Mouse (Mus musculus) erythroblast, embryonic 14.5 days (primary cell): ENCODE measurements around the gene Rdh16. TPM values are rescaled to one million over a fixed set of nuclear protein-coding genes. Genes with fewer than 3 reads are reported as not detected.
"Not testable (repeated sequence)": the region's sequence is repeated elsewhere in the genome, so short reads cannot be mapped to it uniquely, and the experiment has no call there.

ENCODE experiments used
- H3K27me3 ChIP-seq: 2 replicates; pipeline ENCODE4 v1.6.1; 2012; ENCODE audit warnings: inconsistent platforms; ENCODE audit not compliant: control insufficient read depth
- H3K36me3 ChIP-seq: 2 replicates; pipeline ENCODE4 v1.6.1; 2012; ENCODE audit warnings: mild to moderate bottlenecking, inconsistent platforms; ENCODE audit not compliant: control insufficient read depth
- H3K4me1 ChIP-seq: 2 replicates; pipeline ENCODE4 v1.6.1; 2012; ENCODE audit warnings: inconsistent platforms; ENCODE audit not compliant: control insufficient read depth
- H3K4me3 ChIP-seq: replicated peaks from 2 replicates; pipeline ENCODE3; 2012; ENCODE audit warnings: moderate library complexity, mild to moderate bottlenecking, inconsistent platforms
- H3K9me3 ChIP-seq: 2 replicates; pipeline ENCODE4 v1.6.1; 2012; ENCODE audit warnings: low read length, inconsistent platforms, mixed read lengths; ENCODE audit not compliant: control insufficient read depth
- GATA1 ChIP-seq: IDR thresholded peaks from 2 replicates; pipeline ENCODE4 v1.6.1; 2012; ENCODE audit warnings: low read length, inconsistent platforms, mixed read lengths
- TAL1 ChIP-seq: IDR thresholded peaks from 3 replicates; pipeline ENCODE4 v1.6.1; 2012; ENCODE audit warnings: low read length, inconsistent platforms, mixed read lengths
- polyA plus RNA-seq: library from polyadenylated mRNA; stranded (reverse); fragments of >175 nt; gene quantifications from 2 replicates; pipeline ENCODE4 v1.2.3, GENCODE M21; 2012

Rdh16 gene
- polyA plus RNA-seq, 1 experiment = not detected

- TF ChIP-seq TAL1 = no peak
- TF ChIP-seq GATA1 = no peak
- Histone ChIP-seq H3K27me3 (no peaks in the 10 kb centered on the region), H3K36me3 (no peaks in the 10 kb centered on the region), H3K4me1 (no peaks in the 10 kb centered on the region), H3K4me3 (no peak overlapping the region), H3K9me3 (no peaks in the 10 kb centered on the region)
These were observed 34.4 kb upstream of the Rdh16 start for GRCm38 (mm10) chr10:127766564-127766963.

- Histone ChIP-seq H3K27me3 (no peaks in the 10 kb centered on the region), H3K4me1 (no peaks in the 10 kb centered on the region), H3K9me3 (no peaks in the 10 kb centered on the region), H3K36me3 (no peaks in the 10 kb centered on the region), H3K4me3 (no peak within 1 kb of the TSS)
- TF ChIP-seq GATA1 (no peak), TAL1 (no peak)
These were observed 24.9 kb upstream of the Rdh16 start, which contains the start of gene Rdh9 for GRCm38 (mm10) chr10:127776011-127776410. Gene Rdh9, plus strand, starts transcription at chr10:127776386.

GRCm38 (mm10) chr10:127782321-127782720 is 18.6 kb upstream of the Rdh16 start:
- H3K27me3 ChIP-seq, H3K9me3 ChIP-seq, H3K4me3 ChIP-seq, H3K36me3 ChIP-seq, H3K4me1 ChIP-seq: not testable (repeated sequence)

GRCm38 (mm10) chr10:127785411-127785810 is 15.5 kb upstream of the Rdh16 start:
- peaks cover 13% of the 10 kb centered on the region for H3K9me3 ChIP-seq
- H3K4me3 ChIP-seq, H3K27me3 ChIP-seq, H3K36me3 ChIP-seq, H3K4me1 ChIP-seq: not testable (repeated sequence)

- Histone ChIP-seq H3K27me3 (no peaks in the 10 kb centered on the region), H3K4me1 (no peaks in the 10 kb centered on the region; the same call in 1 of the 2 replicates), H3K4me3 (no peak overlapping the region), H3K36me3 (no peaks in the 10 kb centered on the region), H3K9me3 (peaks cover 9% of the 10 kb centered on the region)
- no peak for TF ChIP-seq GATA1
- no peak for TF ChIP-seq TAL1
These were observed 1.7 kb upstream of the Rdh16 start for GRCm38 (mm10) chr10:127799295-127799694.

- Histone ChIP-seq H3K9me3 (peaks cover 3% of the 10 kb centered on the region), H3K4me1 (no peaks in the 10 kb centered on the region; the same call in 1 of the 2 replicates), H3K4me3 (no peak overlapping the region), H3K27me3 (no peaks in the 10 kb centered on the region), H3K36me3 (no peaks in the 10 kb centered on the region)
- no peak for TF ChIP-seq GATA1
- TF ChIP-seq TAL1 = no peak
These were observed 660 bp downstream of the Rdh16 start for GRCm38 (mm10) chr10:127801612-127802011.

- Histone ChIP-seq H3K27me3 (no peaks in the 10 kb centered on the region), H3K4me1 (no peaks in the 10 kb centered on the region), H3K9me3 (no peaks in the 10 kb centered on the region), H3K4me3 (no peak overlapping the region), H3K36me3 (no peaks in the 10 kb centered on the region)
- TF ChIP-seq GATA1 (no peak), TAL1 (no peak)
These were observed 1.3 kb downstream of the Rdh16 start for GRCm38 (mm10) chr10:127802236-127802635.

GRCm38 (mm10) chr10:127804416-127804815 is 3.5 kb downstream of the Rdh16 start:
- Histone ChIP-seq H3K9me3 (no peaks in the 10 kb centered on the region), H3K27me3 (no peaks in the 10 kb centered on the region), H3K4me3 (no peak overlapping the region), H3K4me1 (no peaks in the 10 kb centered on the region), H3K36me3 (no peaks in the 10 kb centered on the region)
- TF ChIP-seq TAL1 = no peak

- Histone ChIP-seq H3K9me3 (peaks cover 16% of the 10 kb centered on the region), H3K4me3 (no peak overlapping the region)
- TF ChIP-seq TAL1 (no peak), GATA1 (no peak)
These were observed 14.9 kb downstream of the Rdh16 start for GRCm38 (mm10) chr10:127815888-127816287.

GRCm38 (mm10) chr10:127817268-127817910 is 16.4 kb downstream of the Rdh16 start:
- not testable (repeated sequence) for H3K36me3 ChIP-seq, H3K27me3 ChIP-seq, H3K4me3 ChIP-seq, H3K4me1 ChIP-seq
- H3K9me3 ChIP-seq = peaks cover 16% of the 10 kb centered on the region

More at GRCm38 (mm10) chr10:127815888-127816287, 14.9 kb downstream of the Rdh16 start:
- Histone ChIP-seq H3K4me1 (no peaks in the 10 kb centered on the region), H3K36me3 (no peaks in the 10 kb centered on the region), H3K27me3 (no peaks in the 10 kb centered on the region)

- H3K4me3 ChIP-seq, H3K36me3 ChIP-seq, H3K27me3 ChIP-seq, H3K4me1 ChIP-seq: not testable (repeated sequence)
- H3K9me3 ChIP-seq = peaks cover 14% of the 10 kb centered on the region
These were observed 20.9 kb downstream of the Rdh16 start for GRCm38 (mm10) chr10:127821806-127822205.
